In the genomic region with DNA sequence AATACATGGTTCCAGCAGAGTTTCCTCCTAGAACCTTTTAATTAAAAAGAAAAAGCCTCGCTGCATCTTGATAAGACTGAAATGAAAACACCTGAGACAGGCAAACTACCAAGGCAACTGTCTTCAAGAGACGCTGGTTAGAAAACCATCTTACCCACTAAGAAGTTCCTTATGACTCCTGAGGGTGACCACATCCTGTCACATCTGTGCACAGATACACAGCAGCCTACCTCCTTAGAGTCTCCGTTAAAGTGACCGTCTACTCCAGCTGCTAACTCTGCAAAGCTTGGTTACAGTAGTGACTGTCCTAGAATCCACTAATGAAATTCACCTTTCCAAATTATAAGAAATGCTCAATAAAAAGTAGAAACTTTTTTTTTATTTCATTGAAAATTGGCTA, we compare ENCODE assay signal across 18 mouse cellular contexts. TPM values are rescaled to one million over a fixed set of nuclear protein-coding genes. Genes with fewer than 3 reads are reported as not detected.
DNase-seq lines count a peak whose midpoint lies in the region; ATAC-seq and TF ChIP-seq lines count a peak whose summit lies in the region.
"Had no signal": no experiment of that assay in that cellular context is flagged by ENCODE, and none has a peak within 500 bp of the region (broad histone marks: within the 10 kb centered on the region; RNA-seq: fewer than 3 reads in every experiment).

No protein-coding gene starts in this region.

- peaks cover 5% of the 10 kb centered on the region for H3K36me3 ChIP-seq in G1E (replicated peaks)

- no peak for TF ChIP-seq CTCF in G1E (IDR thresholded peaks at IDR 0.05; ENCODE audit: low read depth, low read length)
- TF ChIP-seq CTCF in left cerebral cortex, adult 2 months (IDR thresholded peaks at IDR 0.05): no peak

- H3K27ac ChIP-seq in left cerebral cortex, adult 2 months: no peak overlapping the region
- H3K27ac ChIP-seq: kidney, postnatal 0 days; layer of hippocampus, adult 2 months; macrophage had no signal

- DNase-seq in B cell, adult 2 months: peak; percentile 10 to 19
- no peak for DNase-seq in G1E (ENCODE audit: low spot score)
- no peak for DNase-seq in layer of hippocampus, postnatal 10 days (ENCODE audit: low spot score in 2 of 2)
- DNase-seq in Muller cell, postnatal 12 days (ENCODE audit: inconsistent ontology term): no peak
- DNase-seq in left cerebral cortex, adult 2 months (ENCODE audit: extremely low spot score in 1 of 2, low spot score in 2 of 2): no peak
- no peak for DNase-seq in cerebellum, postnatal 10 days
- DNase-seq: adrenal gland, postnatal 10 days; cerebellum, adult 2 months; gastrocnemius, postnatal 25 days; heart, postnatal 36 days; lung, adult 18-20 months; spleen, adult 18-20 months had no signal

- peaks cover 2% of the 10 kb centered on the region for H3K4me1 ChIP-seq in G1E (ENCODE audit: insufficient read depth, low read depth, low read length)

- H3K9me3 ChIP-seq in G1E (replicated peaks): no peaks in the 10 kb centered on the region

- H3K27me3 ChIP-seq in G1E (ENCODE audit: insufficient read depth, low read length): no peaks in the 10 kb centered on the region

- ATAC-seq in G1E (ENCODE audit: extremely low read depth, insufficient number of reproducible peaks, low FRiP score, poor library complexity, severe bottlenecking): peak; percentile 45; the same call in 1 of the 2 replicates
- peak; percentile 94 for ATAC-seq in inflammation-experienced regulatory T-cells, adult 6 months
- ATAC-seq in neutrophil, adult 5-6 weeks (ENCODE audit: extremely low read depth, insufficient number of reproducible peaks, low FRiP score, poor library complexity, severe bottlenecking): peak; percentile 71; the same call in 1 of the 2 replicates
- ATAC-seq: intestine, postnatal 0 days had no signal

- no peak overlapping the region for H3K4me3 ChIP-seq in G1E (ENCODE audit: low read depth, low read length)
- no peak overlapping the region for H3K4me3 ChIP-seq in left cerebral cortex, adult 2 months
- H3K4me3 ChIP-seq: layer of hippocampus, adult 2 months had no signal

- intact Hi-C loops in left cerebral cortex, adult 2 months (cut with DNase I): no loop called here

RNA-seq across cellular contexts. Expression of gene Pdlim5, which starts 38.8 kb away (rescaled TPM):
- total RNA-seq in G1E (2014; fragmentation: Nextera tagmentation) (55.7 and 57.9 TPM in 2 replicates), G1E (2017) (27.6 and 33.4 TPM in 2 replicates)
- 32.5 and 36.9 TPM in 2 replicates for polyA plus RNA-seq in G1E (2012)
- polyA plus RNA-seq in inflammation-experienced regulatory T-cells, adult 6 months (2017; shearing (Covaris generic)): 10 to 100 TPM; 21.5 to 25.7 (median 25.4) TPM
- total RNA-seq in neutrophil, adult 5-6 weeks (2017): 57.5 and 69.4 TPM in 2 replicates
- 10 to 100 TPM; 26.3 to 27.6 TPM for total RNA-seq in layer of hippocampus, postnatal 10 days (2021)
- 10 to 100 TPM; 21.3 to 23.4 TPM for total RNA-seq in left cerebral cortex, adult 2 months (2021)

Comparison
In these comparisons a context has a peak if more than half of its experiments do, and no peak if none do; other contexts are left out.
1. DNase-seq: peak in B cell, adult 2 months (2 of 2); none in G1E (single experiment), layer of hippocampus, postnatal 10 days (0 of 2), Muller cell, postnatal 12 days (single experiment), left cerebral cortex, adult 2 months (0 of 2) and cerebellum, postnatal 10 days (0 of 2).
2. Peak in every context shown above with its lines, with median percentiles within 50 percentile points of each other: ATAC-seq.